Comparison of ENCODE assay signal across 7 mouse cellular contexts in the genomic region with DNA sequence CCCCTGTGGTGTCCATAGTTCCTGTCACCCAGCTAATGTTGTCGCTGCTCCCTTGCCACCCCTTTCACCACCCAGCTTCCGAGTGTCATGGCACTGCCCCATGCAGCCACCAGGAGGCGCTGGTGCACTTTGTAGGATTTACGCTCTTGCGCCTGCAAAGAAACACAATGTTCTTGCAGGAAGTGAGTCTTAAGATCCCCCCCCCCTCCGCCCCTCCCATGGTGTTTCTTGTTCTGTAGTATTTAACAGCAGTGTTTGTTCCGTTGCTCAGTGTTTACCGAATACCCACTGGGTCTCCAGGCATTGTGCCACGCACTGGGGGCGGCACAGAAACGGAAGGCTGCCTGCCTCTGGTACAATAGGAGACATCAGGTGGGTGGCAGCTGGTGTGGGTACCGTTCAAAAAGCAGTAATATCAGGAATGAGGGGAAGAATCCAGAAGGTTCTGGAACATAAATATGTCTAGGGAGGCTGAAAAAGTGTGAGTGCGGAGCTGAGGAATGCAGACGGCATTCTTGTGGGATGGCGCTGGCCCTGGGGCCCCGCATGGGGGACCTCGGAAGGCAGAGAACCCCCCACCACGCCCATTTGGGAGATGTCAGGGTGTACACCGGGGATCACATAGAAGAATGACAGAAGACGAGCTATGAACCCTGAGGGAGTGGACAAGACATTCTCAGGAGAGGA. TPM values are rescaled to one million over a fixed set of nuclear protein-coding genes. Genes with fewer than 3 reads are reported as not detected.
DNase-seq lines count a peak whose midpoint lies in the region; ATAC-seq and TF ChIP-seq lines count a peak whose summit lies in the region.

No protein-coding gene starts in this region.

- no peaks in the 10 kb centered on the region for H3K27me3 ChIP-seq in embryonic facial prominence, embryonic 10.5 days (replicated peaks; ENCODE audit: low read depth, poor library complexity, severe bottlenecking)
- no peaks in the 10 kb centered on the region for H3K27me3 ChIP-seq in midbrain, embryonic 13.5 days
- no peaks in the 10 kb centered on the region for H3K27me3 ChIP-seq in small intestine, adult 2 months (ENCODE audit: control insufficient read depth, insufficient read depth, low read length)

- peak overlapping the region; percentile 38 for H3K4me2 ChIP-seq in midbrain, embryonic 13.5 days (replicated peaks)

- DNase-seq in adrenal gland, postnatal 10 days: peak; percentile 92
- DNase-seq in embryonic facial prominence, embryonic 10.5 days (ENCODE audit: low spot score): peak; percentile 87
- peak; percentile 97 for DNase-seq in heart, adult 11 months
- DNase-seq in kidney, adult 11 months: peak; percentile 63
- DNase-seq in left cerebral cortex, postnatal 4 days: peak; percentile 86

- TF ChIP-seq CTCF in small intestine, adult 2 months (IDR thresholded peaks at IDR 0.05; ENCODE audit: extremely low read depth, insufficient read length, insufficient replicate concordance, low read depth, low read length): peak; percentile 97; the same call in 1 of the 2 replicates

- H3K36me3 ChIP-seq in embryonic facial prominence, embryonic 10.5 days (replicated peaks): no peaks in the 10 kb centered on the region
- no peaks in the 10 kb centered on the region for H3K36me3 ChIP-seq in midbrain, embryonic 13.5 days
- no peaks in the 10 kb centered on the region for H3K36me3 ChIP-seq in small intestine, adult 2 months (ENCODE audit: control insufficient read depth, insufficient read depth, low read length)

- 0 out of 2 replicates have a peak overlapping the region, but pooled peaks have one; percentile 36 for H3K27ac ChIP-seq in embryonic facial prominence, embryonic 10.5 days (replicated peaks)
- H3K27ac ChIP-seq in midbrain, embryonic 13.5 days: no peak overlapping the region
- no peak overlapping the region for H3K27ac ChIP-seq in small intestine, adult 2 months (ENCODE audit: insufficient read depth, low read depth, low read length)

- no peak overlapping the region for H3K9ac ChIP-seq in midbrain, embryonic 13.5 days (replicated peaks)

- peak overlapping the region; percentile 33; the same call in 1 of the 2 replicates for H3K4me3 ChIP-seq in embryonic facial prominence, embryonic 10.5 days
- H3K4me3 ChIP-seq in midbrain, embryonic 13.5 days (replicated peaks): no peak overlapping the region
- H3K4me3 ChIP-seq in small intestine, adult 2 months (ENCODE audit: low read depth, low read length): 0 out of 2 replicates have a peak overlapping the region, but pooled peaks have one; percentile 21

- intact Hi-C loops in left cerebral cortex, postnatal 4 days (cut with DNase I): loop anchor here (2.0 kb wide), 1 partner anchor 371 kb away; no protein-coding TSS in a partner anchor

- peaks cover 12% of the 10 kb centered on the region for H3K4me1 ChIP-seq in embryonic facial prominence, embryonic 10.5 days
- H3K4me1 ChIP-seq in midbrain, embryonic 13.5 days (replicated peaks): peaks cover 9% of the 10 kb centered on the region; the same call in 1 of the 2 replicates
- H3K4me1 ChIP-seq in small intestine, adult 2 months (ENCODE audit: control insufficient read depth, insufficient read depth, insufficient read length, low read length): peaks cover 14% of the 10 kb centered on the region

- 38% methylated on average over 20 of the region's 20 CpGs for WGBS in embryonic facial prominence, embryonic 10.5 days
- 35% methylated on average over 20 of the region's 20 CpGs for WGBS in midbrain, embryonic 13.5 days
- WGBS in small intestine, adult 2 months: 22% methylated on average over 20 of the region's 20 CpGs

- no peak for TF ChIP-seq POLR2A in small intestine, adult 2 months (IDR thresholded peaks at IDR 0.05; ENCODE audit: low read depth, low read length)

- no peaks in the 10 kb centered on the region for H3K9me3 ChIP-seq in embryonic facial prominence, embryonic 10.5 days
- H3K9me3 ChIP-seq in midbrain, embryonic 13.5 days: no peaks in the 10 kb centered on the region

- peak; percentile 69 for ATAC-seq in midbrain, embryonic 13.5 days

RNA-seq across cellular contexts. Expression of a gene that starts 37.6 kb away (rescaled TPM):
- 10 to 100 TPM; 48.5 to 58.8 TPM for total RNA-seq in adrenal gland, postnatal 10 days (2021)
- 162 and 171 TPM in 2 replicates for polyA plus RNA-seq in embryonic facial prominence, embryonic 10.5 days (2016; fragmentation: Nextera tagmentation; extraction: Ambion mirVana)
- total RNA-seq in left cerebral cortex, postnatal 4 days (2021): 10 to 100 TPM; 49.3 to 53.4 TPM
- 163 and 174 TPM in 2 replicates for polyA plus RNA-seq in midbrain, embryonic 13.5 days (2015; fragmentation: Nextera tagmentation; extraction: Ambion mirVana)
- polyA plus RNA-seq in small intestine, adult 2 months (2012; rRNA removed): 7.1 and 11.3 TPM in 2 replicates

RNA-seq across cellular contexts. Expression of a gene that starts 37.9 kb away (rescaled TPM):
- total RNA-seq in adrenal gland, postnatal 10 days (2021): 1 to 10 TPM; 4.3 to 6.1 TPM
- polyA plus RNA-seq in embryonic facial prominence, embryonic 10.5 days (2016; fragmentation: Nextera tagmentation; extraction: Ambion mirVana): 12.1 and 13.8 TPM in 2 replicates
- total RNA-seq in left cerebral cortex, postnatal 4 days (2021): 10 to 100 TPM; 35.0 to 36.1 TPM
- polyA plus RNA-seq in midbrain, embryonic 13.5 days (2015; fragmentation: Nextera tagmentation; extraction: Ambion mirVana): 24.8 and 28.0 TPM in 2 replicates
- polyA plus RNA-seq in small intestine, adult 2 months (2012; rRNA removed): 5.9 and 10.5 TPM in 2 replicates

Comparison
In these comparisons a context has a peak if more than half of its experiments do, and no peak if none do; other contexts are left out.
1. RNA of a gene that starts 37.6 kb away (polyA plus RNA-seq): 163 to 174 TPM in midbrain, embryonic 13.5 days and 162 to 171 TPM in embryonic facial prominence, embryonic 10.5 days; 7.1 to 11.3 TPM in small intestine, adult 2 months; every median in the first group is over 10 times any median in the second.
2. Peak in every context shown above with its lines, with median percentiles within 50 percentile points of each other: DNase-seq.